Mouse (Mus musculus) heart, postnatal 0 days (tissue): ENCODE results near the gene Rorc. TPM values are rescaled to one million over a fixed set of nuclear protein-coding genes. Genes with fewer than 3 reads are reported as not detected.

Experiments used
- ATAC-seq: fragments of 200-750 bp; cut with Nextera tagmentation; 2 replicates; pipeline ENCODE4 v1.8.0; 2017; ENCODE audit warnings: low read depth, moderate number of reproducible peaks, moderate library complexity; ENCODE audit not compliant: insufficient read depth
- DNase-seq: peaks from one replicate; pipeline ENCODE4 v3.0.0-alpha.2; 2016; ENCODE audit warnings: low spot score
- H3K27ac ChIP-seq: fragments of 300-500 bp; sonication (generic); 2 replicates; pipeline ENCODE4 v1.5.1; 2014; ENCODE audit warnings: low read depth, mild to moderate bottlenecking
- H3K27me3 ChIP-seq: fragments of 300-500 bp; sonication (generic); 2 replicates; pipeline ENCODE4 v1.6.1; 2014; ENCODE audit warnings: low read length, mixed read lengths; ENCODE audit not compliant: control insufficient read depth, insufficient read depth
- H3K36me3 ChIP-seq: fragments of 300-500 bp; sonication (generic); replicated peaks from 2 replicates; pipeline ENCODE4 v1.6.1; 2014; ENCODE audit warnings: low read length, mixed read lengths; ENCODE audit not compliant: control insufficient read depth, insufficient read depth
- H3K4me1 ChIP-seq: fragments of 300-500 bp; sonication (generic); 2 replicates; pipeline ENCODE4 v1.6.1; 2014; ENCODE audit warnings: antibody characterized with exemption; ENCODE audit not compliant: control insufficient read depth, insufficient read depth
- H3K4me2 ChIP-seq: fragments of 300-500 bp; sonication (generic); 2 replicates; pipeline ENCODE4 v1.6.1; 2014; ENCODE audit warnings: low read depth, mild to moderate bottlenecking, low read length, moderate library complexity
- H3K4me3 ChIP-seq: fragments of 300-500 bp; sonication (generic); 2 replicates; pipeline ENCODE4 v1.5.1; 2014; ENCODE audit warnings: low read depth, low read length
- H3K9ac ChIP-seq: fragments of 300-500 bp; sonication (generic); replicated peaks from 2 replicates; pipeline ENCODE4 v1.6.1; 2014; ENCODE audit warnings: low read depth, low read length, mixed read lengths
- H3K9me3 ChIP-seq: fragments of 300-500 bp; sonication (generic); replicated peaks from 2 replicates; pipeline ENCODE4 v1.6.1; 2016; ENCODE audit warnings: low read length; ENCODE audit not compliant: control insufficient read depth
- CTCF ChIP-seq: IDR thresholded peaks from 2 replicates; pipeline ENCODE4 v1.5.1; 2016; ENCODE audit warnings: antibody characterized with exemption, control low read depth, low read depth
- EP300 ChIP-seq: IDR thresholded peaks from 2 replicates; pipeline ENCODE4 v1.6.1; 2016; ENCODE audit warnings: antibody characterized with exemption, low read depth
- WGBS: fragments of 180-500 bp; shearing (Covaris S2); extraction: QIAGEN DNeasy Blood & Tissue Kit; methylation state at CpG from one replicate; pipeline ENCODE4 v1.1.7; 2014; 5-methylcytosine and 5-hydroxymethylcytosine counted together
- polyA plus RNA-seq: library from polyadenylated mRNA; unstranded; fragments of >200 nt; fragmentation: Nextera tagmentation; extraction: Ambion mirVana; gene quantifications from 2 replicates; pipeline ENCODE4 v1.2.1, GENCODE M21; 2015
- total RNA-seq: library from RNA; depleted of rRNA; stranded (reverse); fragments of >200 nt; gene quantifications from 2 replicates; pipeline ENCODE4 v1.2.3, GENCODE M21; 2014; ENCODE audit warnings: low replicate concordance

Rorc gene
- total and polyA plus RNA-seq, 2 experiments from 2014 or later = 13.5 to 55.0 TPM

- Histone ChIP-seq H3K27ac (no peak overlapping the region), H3K9me3 (no peaks in the 10 kb centered on the region), H3K36me3 (no peaks in the 10 kb centered on the region), H3K4me3 (no peak overlapping the region), H3K9ac (no peak overlapping the region), H3K4me1 (no peaks in the 10 kb centered on the region), H3K4me2 (no peak overlapping the region), H3K27me3 (no peaks in the 10 kb centered on the region)
- ATAC-seq (no peak), DNase-seq (no peak)
- WGBS = 45% methylated on average over 3 of the region's 3 CpGs
- no peak for TF ChIP-seq EP300
- no peak for TF ChIP-seq CTCF
Observed at GRCm38 (mm10) chr3:94383476-94383875, 10.9 kb downstream of the Rorc start.

GRCm38 (mm10) chr3:94386671-94387070, 14.1 kb downstream of the Rorc start:
- Histone ChIP-seq H3K4me2 (no peak overlapping the region), H3K36me3 (no peaks in the 10 kb centered on the region), H3K27me3 (no peaks in the 10 kb centered on the region), H3K27ac (peak overlapping the region; percentile 20; the same call in 1 of the 2 replicates), H3K4me3 (no peak overlapping the region), H3K9ac (no peak overlapping the region), H3K4me1 (no peaks in the 10 kb centered on the region), H3K9me3 (no peaks in the 10 kb centered on the region)
- TF ChIP-seq EP300 = no peak
- no peak for TF ChIP-seq CTCF
- WGBS = 57% methylated on average over 4 of the region's 4 CpGs
- ATAC-seq (no peak), DNase-seq (no peak)

GRCm38 (mm10) chr3:94387391-94387790, 14.8 kb downstream of the Rorc start:
- Histone ChIP-seq H3K27me3 (no peaks in the 10 kb centered on the region), H3K4me1 (no peaks in the 10 kb centered on the region), H3K4me3 (no peak overlapping the region), H3K36me3 (no peaks in the 10 kb centered on the region), H3K9ac (no peak overlapping the region), H3K4me2 (no peak overlapping the region), H3K27ac (peak overlapping the region; percentile 5; the same call in 1 of the 2 replicates), H3K9me3 (no peaks in the 10 kb centered on the region)
- 89% methylated on average over 10 of the region's 10 CpGs for WGBS
- TF ChIP-seq CTCF (no peak), EP300 (no peak)
- DNase-seq (no peak), ATAC-seq (no peak)

- H3K4me3 ChIP-seq = no peak overlapping the region
- no peaks in the 10 kb centered on the region for H3K9me3 ChIP-seq
- no peaks in the 10 kb centered on the region for H3K36me3 ChIP-seq
- 46% methylated on average over 5 of the region's 5 CpGs for WGBS
- H3K4me1 ChIP-seq = no peaks in the 10 kb centered on the region
- H3K27ac ChIP-seq = peak overlapping the region; percentile 5; the same call in 1 of the 2 replicates
- no peak overlapping the region for H3K9ac ChIP-seq
- H3K27me3 ChIP-seq = no peaks in the 10 kb centered on the region
- ATAC-seq = no peak
- no peak for TF ChIP-seq EP300
- no peak for TF ChIP-seq CTCF
- no peak overlapping the region for H3K4me2 ChIP-seq
- no peak for DNase-seq
Observed at GRCm38 (mm10) chr3:94388047-94388446, 15.5 kb downstream of the Rorc start.

GRCm38 (mm10) chr3:94389420-94389819, 16.8 kb downstream of the Rorc start:
- Histone ChIP-seq H3K4me2 (no peak overlapping the region), H3K9ac (no peak overlapping the region), H3K27ac (no peak overlapping the region), H3K4me3 (no peak overlapping the region), H3K9me3 (no peaks in the 10 kb centered on the region), H3K27me3 (no peaks in the 10 kb centered on the region), H3K36me3 (no peaks in the 10 kb centered on the region), H3K4me1 (no peaks in the 10 kb centered on the region)
- WGBS = 93% methylated on average over 16 of the region's 16 CpGs
- no peak for ATAC-seq
- DNase-seq = no peak
- TF ChIP-seq CTCF (no peak), EP300 (no peak)

- no peak overlapping the region for H3K9ac ChIP-seq
- H3K9me3 ChIP-seq = no peaks in the 10 kb centered on the region
- H3K4me3 ChIP-seq = no peak overlapping the region
- H3K36me3 ChIP-seq = no peaks in the 10 kb centered on the region
- TF ChIP-seq CTCF (no peak), EP300 (no peak)
- 81% methylated on average over 5 of the region's 5 CpGs for WGBS
- H3K27ac ChIP-seq = no peak overlapping the region
- no peak overlapping the region for H3K4me2 ChIP-seq
- no peaks in the 10 kb centered on the region for H3K4me1 ChIP-seq
- DNase-seq (no peak), ATAC-seq (no peak)
- no peaks in the 10 kb centered on the region for H3K27me3 ChIP-seq
Observed at GRCm38 (mm10) chr3:94391001-94391400, 18.4 kb downstream of the Rorc start.
